Mouse (Mus musculus): Measurements from ENCODE around the gene Fmnl3. TPM values are rescaled to one million over a fixed set of nuclear protein-coding genes. Genes with fewer than 3 reads are reported as not detected.

Fmnl3 gene
- polyA plus RNA-seq, 1 experiment, result 15.3 TPM

- H3K27ac ChIP-seq (ENCODE audit: control insufficient read depth, insufficient read depth, low read depth, low read length), result no peak overlapping the region
- H3K36me3 ChIP-seq (ENCODE audit: control insufficient read depth, insufficient read depth, low read length), result peaks cover 2% of the 10 kb centered on the region
- TF ChIP-seq POLR2A (IDR thresholded peaks at IDR 0.05; ENCODE audit: control insufficient read depth, low read depth, low read length), result no peak
- peak; percentile 48; the same call in 1 of the 2 replicates for TF ChIP-seq CTCF (IDR thresholded peaks at IDR 0.05; ENCODE audit: control insufficient read depth, insufficient read depth, insufficient replicate concordance, low read depth, low read length)
- no peaks in the 10 kb centered on the region for H3K27me3 ChIP-seq (ENCODE audit: control insufficient read depth, insufficient read depth, low read length)
- no peak overlapping the region for H3K4me3 ChIP-seq (ENCODE audit: control insufficient read depth, low read depth, low read length)
- H3K4me1 ChIP-seq (ENCODE audit: control insufficient read depth, insufficient read depth, low read length), result no peaks in the 10 kb centered on the region
Measured at GRCm38 (mm10) chr15:99316314-99317266, 53.7 kb downstream of the Fmnl3 start.

DNA sequence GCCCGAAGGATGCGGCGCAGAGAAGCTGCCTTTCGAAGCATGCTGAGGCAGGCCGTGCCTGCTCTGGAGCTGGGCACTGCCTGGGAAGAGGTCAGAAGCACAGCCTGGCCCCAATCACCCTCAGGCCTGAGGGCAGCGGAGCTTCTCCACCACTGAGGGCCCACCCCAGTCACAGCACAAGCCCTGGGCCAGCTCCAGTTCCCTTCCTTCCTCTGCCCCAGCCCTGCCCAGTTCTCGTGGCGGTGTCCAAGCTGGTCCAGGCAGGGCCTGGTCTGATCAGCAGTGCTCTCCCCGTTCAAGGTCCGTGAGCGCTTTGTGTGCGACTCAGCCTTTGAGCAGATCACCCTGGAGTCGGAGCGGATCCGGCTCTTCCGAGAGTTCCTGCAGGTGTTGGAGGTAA lies 55.4 kb downstream of the Fmnl3 start:
- Histone ChIP-seq H3K4me1 (ENCODE audit: control insufficient read depth, insufficient read depth, low read length) (no peaks in the 10 kb centered on the region), H3K27ac (ENCODE audit: control insufficient read depth, insufficient read depth, low read depth, low read length) (no peak overlapping the region), H3K27me3 (ENCODE audit: control insufficient read depth, insufficient read depth, low read length) (no peaks in the 10 kb centered on the region), H3K36me3 (ENCODE audit: control insufficient read depth, insufficient read depth, low read length) (peaks cover 4% of the 10 kb centered on the region), H3K4me3 (ENCODE audit: control insufficient read depth, low read depth, low read length) (no peak overlapping the region)
- TF ChIP-seq POLR2A (IDR thresholded peaks at IDR 0.05; ENCODE audit: control insufficient read depth, low read depth, low read length) (no peak), CTCF (IDR thresholded peaks at IDR 0.05; ENCODE audit: control insufficient read depth, insufficient read depth, insufficient replicate concordance, low read depth, low read length) (no peak)

DNA sequence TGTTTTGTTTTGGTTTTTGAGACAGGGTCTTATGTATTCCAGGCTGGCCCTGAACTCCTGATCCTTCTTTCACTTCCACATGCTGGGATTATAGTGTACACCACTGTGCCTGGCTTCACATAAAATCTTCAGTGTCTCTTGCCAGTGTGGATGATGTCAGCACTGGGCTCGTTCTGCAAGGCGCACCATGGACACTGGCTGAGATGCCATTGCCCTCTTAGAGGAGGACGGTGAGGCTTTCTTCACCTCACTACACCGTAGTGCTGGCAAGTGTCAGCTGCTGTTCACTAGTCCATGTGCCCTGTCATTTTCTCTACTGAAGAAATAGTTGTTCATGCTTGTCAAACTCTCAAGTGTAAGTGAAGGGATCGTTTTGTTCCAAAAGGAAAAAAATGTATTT lies 59.7 kb downstream of the Fmnl3 start:
- no peak for TF ChIP-seq POLR2A (IDR thresholded peaks at IDR 0.05; ENCODE audit: control insufficient read depth, low read depth, low read length)
- no peak for TF ChIP-seq CTCF (IDR thresholded peaks at IDR 0.05; ENCODE audit: control insufficient read depth, insufficient read depth, insufficient replicate concordance, low read depth, low read length)

DNA sequence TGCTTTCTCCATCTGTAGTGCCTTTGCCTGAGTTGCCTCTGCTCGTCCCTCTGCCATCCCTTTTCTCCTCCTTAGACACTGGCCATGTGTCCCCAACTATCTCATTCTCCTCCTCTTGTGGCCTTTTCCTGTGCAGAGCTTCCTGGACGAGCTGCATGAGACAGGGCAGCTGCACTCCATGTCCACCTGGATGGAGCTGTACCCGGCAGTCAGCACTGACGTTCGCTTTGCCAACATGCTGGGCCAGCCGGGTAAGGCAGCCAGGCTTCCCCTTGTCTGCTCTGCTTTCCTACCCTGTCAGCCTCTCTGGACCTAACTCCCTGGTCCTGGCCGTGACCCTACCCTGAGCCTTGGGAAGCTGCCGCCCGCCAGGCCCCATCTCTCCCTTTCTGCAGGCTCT lies 60.7 kb downstream of the Fmnl3 start:
- Histone ChIP-seq H3K36me3 (ENCODE audit: control insufficient read depth, insufficient read depth, low read length) (peaks cover 13% of the 10 kb centered on the region), H3K4me3 (ENCODE audit: control insufficient read depth, low read depth, low read length) (no peak overlapping the region)

More for the DNA sequence above, 59.7 kb downstream of the Fmnl3 start:
- Histone ChIP-seq H3K4me1 (ENCODE audit: control insufficient read depth, insufficient read depth, low read length) (no peaks in the 10 kb centered on the region), H3K27me3 (ENCODE audit: control insufficient read depth, insufficient read depth, low read length) (no peaks in the 10 kb centered on the region), H3K27ac (ENCODE audit: control insufficient read depth, insufficient read depth, low read depth, low read length) (no peak overlapping the region), H3K36me3 (ENCODE audit: control insufficient read depth, insufficient read depth, low read length) (peaks cover 14% of the 10 kb centered on the region), H3K4me3 (ENCODE audit: control insufficient read depth, low read depth, low read length) (no peak overlapping the region)

GRCm38 (mm10) chr15:99307476-99307875 lies 62.8 kb downstream of the Fmnl3 start:
- Histone ChIP-seq H3K27ac (ENCODE audit: control insufficient read depth, insufficient read depth, low read depth, low read length) (no peak overlapping the region), H3K27me3 (ENCODE audit: control insufficient read depth, insufficient read depth, low read length) (no peaks in the 10 kb centered on the region), H3K4me1 (ENCODE audit: control insufficient read depth, insufficient read depth, low read length) (no peaks in the 10 kb centered on the region), H3K4me3 (ENCODE audit: control insufficient read depth, low read depth, low read length) (no peak overlapping the region), H3K36me3 (ENCODE audit: control insufficient read depth, insufficient read depth, low read length) (peaks cover 13% of the 10 kb centered on the region)
- TF ChIP-seq CTCF (IDR thresholded peaks at IDR 0.05; ENCODE audit: control insufficient read depth, insufficient read depth, insufficient replicate concordance, low read depth, low read length), result no peak
- no peak for TF ChIP-seq POLR2A (IDR thresholded peaks at IDR 0.05; ENCODE audit: control insufficient read depth, low read depth, low read length)

More for the DNA sequence above, 60.7 kb downstream of the Fmnl3 start:
- Histone ChIP-seq H3K27ac (ENCODE audit: control insufficient read depth, insufficient read depth, low read depth, low read length) (no peak overlapping the region), H3K27me3 (ENCODE audit: control insufficient read depth, insufficient read depth, low read length) (no peaks in the 10 kb centered on the region), H3K4me1 (ENCODE audit: control insufficient read depth, insufficient read depth, low read length) (no peaks in the 10 kb centered on the region)
- TF ChIP-seq POLR2A (IDR thresholded peaks at IDR 0.05; ENCODE audit: control insufficient read depth, low read depth, low read length) (no peak), CTCF (IDR thresholded peaks at IDR 0.05; ENCODE audit: control insufficient read depth, insufficient read depth, insufficient replicate concordance, low read depth, low read length) (no peak)

DNA sequence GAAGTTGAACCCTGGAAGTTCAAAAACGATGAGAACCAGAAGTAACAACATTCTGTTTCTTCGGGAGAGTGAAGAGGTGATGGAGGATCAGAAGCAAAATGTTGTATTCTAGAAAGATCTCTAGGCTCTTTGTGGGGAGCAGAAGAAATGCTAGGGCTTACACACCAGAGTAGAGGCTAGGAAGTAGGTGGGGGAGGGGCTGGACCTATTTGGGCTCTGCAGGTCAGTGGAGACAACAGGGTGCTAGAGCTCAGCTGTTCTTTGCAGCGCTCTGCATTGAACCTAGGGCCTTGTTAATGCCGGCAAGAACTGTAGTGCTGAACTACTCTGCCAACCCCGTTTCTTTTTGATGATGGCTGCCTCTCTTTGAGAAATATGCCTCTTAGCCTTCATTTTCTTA lies 74.1 kb downstream of the Fmnl3 start:
- no peak overlapping the region for H3K4me3 ChIP-seq (ENCODE audit: control insufficient read depth, low read depth, low read length)
- no peak for TF ChIP-seq POLR2A (IDR thresholded peaks at IDR 0.05; ENCODE audit: control insufficient read depth, low read depth, low read length)
- TF ChIP-seq CTCF (IDR thresholded peaks at IDR 0.05; ENCODE audit: control insufficient read depth, insufficient read depth, insufficient replicate concordance, low read depth, low read length), result no peak
- peaks cover 13% of the 10 kb centered on the region for H3K4me1 ChIP-seq (ENCODE audit: control insufficient read depth, insufficient read depth, low read length)
- H3K36me3 ChIP-seq (ENCODE audit: control insufficient read depth, insufficient read depth, low read length), result no peaks in the 10 kb centered on the region
- H3K27ac ChIP-seq (ENCODE audit: control insufficient read depth, insufficient read depth, low read depth, low read length), result no peak overlapping the region
- H3K27me3 ChIP-seq (ENCODE audit: control insufficient read depth, insufficient read depth, low read length), result no peaks in the 10 kb centered on the region

GRCm38 (mm10) chr15:99295484-99295981 lies 74.7 kb downstream of the Fmnl3 start, which contains the start of gene Fam186b:
Gene Fam186b, minus strand, starts transcription at chr15:99295888.
- Histone ChIP-seq H3K27me3 (ENCODE audit: control insufficient read depth, insufficient read depth, low read length) (no peaks in the 10 kb centered on the region), H3K36me3 (ENCODE audit: control insufficient read depth, insufficient read depth, low read length) (no peaks in the 10 kb centered on the region), H3K4me1 (ENCODE audit: control insufficient read depth, insufficient read depth, low read length) (peaks cover 13% of the 10 kb centered on the region), H3K27ac (ENCODE audit: control insufficient read depth, insufficient read depth, low read depth, low read length) (peak within 1 kb of the TSS; percentile 68), H3K4me3 (ENCODE audit: control insufficient read depth, low read depth, low read length) (peak within 1 kb of the TSS; percentile 81)
- no peak for TF ChIP-seq POLR2A (IDR thresholded peaks at IDR 0.05; ENCODE audit: control insufficient read depth, low read depth, low read length)
- no peak for TF ChIP-seq CTCF (IDR thresholded peaks at IDR 0.05; ENCODE audit: control insufficient read depth, insufficient read depth, insufficient replicate concordance, low read depth, low read length)

Data from testis, adult 2 months (tissue).